Mouse (Mus musculus) myocyte (in vitro differentiated cells): Measurements from ENCODE around the gene Gm49776. TPM values are rescaled to one million over a fixed set of nuclear protein-coding genes. Genes with fewer than 3 reads are reported as not detected.
A peak's percentile ranks its signal among the peaks of the same experiment; 100 is the strongest.
"Not testable (repeated sequence)": the region's sequence is repeated elsewhere in the genome, so short reads cannot be mapped to it uniquely, and the experiment has no call there.

Experiments
- H3K27me3 ChIP-seq: one replicate; pipeline ENCODE4 v1.6.1; 2011; ENCODE audit not compliant: control insufficient read depth, insufficient read depth, insufficient read length
- H3K36me3 ChIP-seq: one replicate; pipeline ENCODE4 v1.6.1; 2011; ENCODE audit not compliant: control insufficient read depth, insufficient read depth
- H3K4me2 ChIP-seq: one replicate; pipeline ENCODE4 v1.6.1; 2011; ENCODE audit warnings: low read depth, control low read depth
- H3K4me3 ChIP-seq: one replicate; pipeline ENCODE4 v1.5.1; 2011; ENCODE audit warnings: mild to moderate bottlenecking, control low read depth, moderate library complexity
- H3K79me2 ChIP-seq: one replicate; pipeline ENCODE4 v1.6.1; 2011; ENCODE audit not compliant: control insufficient read depth, insufficient read depth
- H3ac ChIP-seq: one replicate; pipeline ENCODE4 v1.6.1; 2011; ENCODE audit not compliant: control insufficient read depth, insufficient read length
- CEBPB ChIP-seq: IDR thresholded peaks from 2 replicates; pipeline ENCODE4 v1.6.1; 2011; ENCODE audit warnings: mild to moderate bottlenecking, moderate library complexity; ENCODE audit not compliant: poor library complexity, insufficient read depth, severe bottlenecking
- E2F4 ChIP-seq: IDR thresholded peaks from one replicate; pipeline ENCODE4 v1.6.1; 2011; ENCODE audit warnings: mild to moderate bottlenecking, control low read depth, moderate library complexity; ENCODE audit not compliant: insufficient read depth
- MAX ChIP-seq: IDR thresholded peaks from one replicate; pipeline ENCODE4 v1.6.1; 2011; ENCODE audit warnings: low read depth, mild to moderate bottlenecking, control low read depth
- MYOD1 ChIP-seq, 3 experiments: IDR thresholded peaks; one replicate each; pipeline ENCODE4 v1.6.1; 2011; ENCODE audit warnings: control low read depth in 2 of 3, low read depth in 2 of 3, mild to moderate bottlenecking in 2 of 3, moderate library complexity in 1 of 3; ENCODE audit not compliant: insufficient read length in 2 of 3, control insufficient read depth in 1 of 3
- MYOG ChIP-seq, 3 experiments: IDR thresholded peaks; one replicate each; pipeline ENCODE4 v1.6.1; 2011; ENCODE audit warnings: control low read depth in 2 of 3, low read depth in 2 of 3, mild to moderate bottlenecking in 2 of 3; ENCODE audit not compliant: insufficient read length in 2 of 3, control insufficient read depth in 1 of 3, insufficient read depth in 1 of 3
- POLR2A ChIP-seq: IDR thresholded peaks from one replicate; pipeline ENCODE4 v1.6.1; 2011; ENCODE audit warnings: low read depth, mild to moderate bottlenecking, control low read depth, moderate library complexity; ENCODE audit not compliant: insufficient read length
- POLR2AphosphoS2 ChIP-seq: IDR thresholded peaks from one replicate; pipeline ENCODE4 v1.6.1; 2011; ENCODE audit warnings: low read depth, control low read depth; ENCODE audit not compliant: insufficient read length
- REST ChIP-seq: IDR thresholded peaks from one replicate; pipeline ENCODE4 v1.6.1; 2011; ENCODE audit warnings: mild to moderate bottlenecking, control low read depth, moderate library complexity; ENCODE audit not compliant: insufficient read depth, insufficient read length
- SRF ChIP-seq: IDR thresholded peaks from one replicate; pipeline ENCODE4 v1.6.1; 2011; ENCODE audit warnings: low read depth; ENCODE audit not compliant: control insufficient read depth, insufficient read length
- TCF12 ChIP-seq: IDR thresholded peaks from one replicate; pipeline ENCODE4 v1.6.1; 2011; ENCODE audit warnings: mild to moderate bottlenecking, control low read depth; ENCODE audit not compliant: poor library complexity, insufficient read depth, severe bottlenecking
- TCF3 ChIP-seq: IDR thresholded peaks from one replicate; pipeline ENCODE4 v1.6.1; 2011; ENCODE audit warnings: low read depth, control low read depth; ENCODE audit not compliant: insufficient read length
- USF1 ChIP-seq: IDR thresholded peaks from one replicate; pipeline ENCODE4 v1.6.1; 2011; ENCODE audit warnings: low read depth, mild to moderate bottlenecking, control low read depth, moderate library complexity
- polyA plus RNA-seq: library from polyadenylated mRNA; unstranded; fragments of >200 nt; fragmentation: generic; extraction: Trizol; gene quantifications from one replicate; pipeline ENCODE4 v1.2.1, GENCODE M21; 2012; ENCODE audit warnings: missing spikeins

The Gm49776 gene
- polyA plus RNA-seq: 0.08 TPM

- Histone ChIP-seq H3ac (no peak within 1 kb of the TSS), H3K4me3 (no peak within 1 kb of the TSS)
- TF ChIP-seq MYOD1 (IDR thresholded peaks at IDR 0.05; ENCODE audit: control insufficient read depth in 1 of 3, insufficient read length in 2 of 3, low read depth in 2 of 3): no peak
- TF ChIP-seq POLR2A: no peak
- no peak for TF ChIP-seq POLR2AphosphoS2
- TF ChIP-seq TCF12: no peak
- TF ChIP-seq CEBPB: no peak
- TF ChIP-seq REST: no peak
- no peak for TF ChIP-seq SRF
- no peak for TF ChIP-seq MYOG (IDR thresholded peaks at IDR 0.05; ENCODE audit: control insufficient read depth in 1 of 3, insufficient read depth in 1 of 3, insufficient read length in 2 of 3, low read depth in 2 of 3)
- TF ChIP-seq MAX: no peak
- TF ChIP-seq TCF3: no peak
- no peak for TF ChIP-seq E2F4
- TF ChIP-seq USF1: no peak
These were observed at the start of gene Gm49776 for GRCm38 (mm10) chr16:18258221-18258620. Gene Gm49776, minus strand, starts transcription at chr16:18258321.

GRCm38 (mm10) chr16:18289614-18290013 is 31.5 kb upstream of the Gm49776 start:
- not testable (repeated sequence) for H3K36me3 ChIP-seq, H3K27me3 ChIP-seq
- Histone ChIP-seq H3K79me2 (peaks cover 41% of the 10 kb centered on the region), H3K4me3 (peak overlapping the region; percentile 53), H3ac (peak overlapping the region; percentile 59), H3K4me2 (peak overlapping the region; percentile 56)

More at GRCm38 (mm10) chr16:18258221-18258620, at the start of gene Gm49776:
- H3K79me2 ChIP-seq: peaks cover 3% of the 10 kb centered on the region
- no peak within 1 kb of the TSS for H3K4me2 ChIP-seq
- H3K27me3 ChIP-seq: no peaks in the 10 kb centered on the region
- peaks cover 70% of the 10 kb centered on the region for H3K36me3 ChIP-seq

- Histone ChIP-seq H3K4me3 (peak within 1 kb of the TSS; percentile 53), H3K36me3 (peaks cover 14% of the 10 kb centered on the region), H3K79me2 (peaks cover 44% of the 10 kb centered on the region), H3K27me3 (no peaks in the 10 kb centered on the region), H3ac (peak within 1 kb of the TSS; percentile 59), H3K4me2 (peak within 1 kb of the TSS; percentile 90)
- TF ChIP-seq SRF: no peak
- TF ChIP-seq POLR2AphosphoS2: peak; percentile 39
- peak in 2 of 3 experiments; percentile 55 to 56 for TF ChIP-seq MYOG (IDR thresholded peaks at IDR 0.05; ENCODE audit: control insufficient read depth in 1 of 3, insufficient read depth in 1 of 3, insufficient read length in 2 of 3, low read depth in 2 of 3)
- TF ChIP-seq MAX: no peak
- TF ChIP-seq MYOD1 (IDR thresholded peaks at IDR 0.05; ENCODE audit: control insufficient read depth in 1 of 3, insufficient read length in 2 of 3, low read depth in 2 of 3): peak in 2 of 3 experiments; percentile 6 to 38
- TF ChIP-seq E2F4: peak; percentile 77
- no peak for TF ChIP-seq TCF3
- TF ChIP-seq REST: no peak
- TF ChIP-seq CEBPB: no peak
- TF ChIP-seq TCF12: no peak
- no peak for TF ChIP-seq USF1
- TF ChIP-seq POLR2A: peak; percentile 62
These were observed 31.0 kb upstream of the Gm49776 start, which contains the start of gene Dgcr8 for GRCm38 (mm10) chr16:18289067-18289588. Gene Dgcr8, minus strand, starts transcription at chr16:18289246.

DNA sequence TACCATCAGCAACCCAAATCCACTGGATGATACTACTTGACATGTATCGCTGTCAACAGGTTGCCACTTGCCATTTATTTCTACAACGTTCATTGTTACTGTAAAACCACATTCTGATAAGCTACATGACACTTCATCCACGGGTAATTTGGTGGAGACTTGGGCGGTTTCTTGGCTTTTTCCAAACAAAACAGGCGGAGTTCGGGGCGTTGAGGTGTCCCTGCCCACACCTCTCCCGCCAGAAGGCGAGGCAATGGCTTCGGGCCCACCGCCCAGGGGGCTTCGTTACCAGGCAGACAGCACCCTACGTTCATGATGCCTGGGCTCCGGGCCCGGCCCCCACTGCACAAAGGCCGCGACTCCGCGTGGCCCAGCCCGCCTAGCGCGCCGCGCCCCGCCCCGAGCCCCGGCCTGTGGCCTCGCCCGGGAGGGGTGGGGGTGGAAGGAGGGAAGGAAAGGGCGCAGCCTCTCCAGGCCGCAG is 30.5 kb upstream of the Gm49776 start:
- Histone ChIP-seq H3K4me3 (peak overlapping the region; percentile 53), H3K27me3 (no peaks in the 10 kb centered on the region), H3ac (peak overlapping the region; percentile 59), H3K36me3 (peaks cover 20% of the 10 kb centered on the region), H3K4me2 (peak overlapping the region; percentile 90), H3K79me2 (peaks cover 44% of the 10 kb centered on the region)
- TF ChIP-seq MYOG (IDR thresholded peaks at IDR 0.05; ENCODE audit: control insufficient read depth in 1 of 3, insufficient read depth in 1 of 3, insufficient read length in 2 of 3, low read depth in 2 of 3) (peak in 1 of 3 experiments; percentile 4), POLR2AphosphoS2 (no peak)

- TF ChIP-seq TCF3 (no peak), USF1 (no peak), MYOD1 (IDR thresholded peaks at IDR 0.05; ENCODE audit: control insufficient read depth in 1 of 3, insufficient read length in 2 of 3, low read depth in 2 of 3) (no peak)
- Histone ChIP-seq H3ac (peak overlapping the region; percentile 59), H3K79me2 (peaks cover 44% of the 10 kb centered on the region), H3K36me3 (peaks cover 23% of the 10 kb centered on the region), H3K4me3 (peak overlapping the region; percentile 53), H3K4me2 (peak overlapping the region; percentile 90), H3K27me3 (no peaks in the 10 kb centered on the region)
These were observed 30.0 kb upstream of the Gm49776 start for GRCm38 (mm10) chr16:18288166-18288565.
